Mouse (Mus musculus): Measurements from ENCODE around the gene Ier5.

DNA sequence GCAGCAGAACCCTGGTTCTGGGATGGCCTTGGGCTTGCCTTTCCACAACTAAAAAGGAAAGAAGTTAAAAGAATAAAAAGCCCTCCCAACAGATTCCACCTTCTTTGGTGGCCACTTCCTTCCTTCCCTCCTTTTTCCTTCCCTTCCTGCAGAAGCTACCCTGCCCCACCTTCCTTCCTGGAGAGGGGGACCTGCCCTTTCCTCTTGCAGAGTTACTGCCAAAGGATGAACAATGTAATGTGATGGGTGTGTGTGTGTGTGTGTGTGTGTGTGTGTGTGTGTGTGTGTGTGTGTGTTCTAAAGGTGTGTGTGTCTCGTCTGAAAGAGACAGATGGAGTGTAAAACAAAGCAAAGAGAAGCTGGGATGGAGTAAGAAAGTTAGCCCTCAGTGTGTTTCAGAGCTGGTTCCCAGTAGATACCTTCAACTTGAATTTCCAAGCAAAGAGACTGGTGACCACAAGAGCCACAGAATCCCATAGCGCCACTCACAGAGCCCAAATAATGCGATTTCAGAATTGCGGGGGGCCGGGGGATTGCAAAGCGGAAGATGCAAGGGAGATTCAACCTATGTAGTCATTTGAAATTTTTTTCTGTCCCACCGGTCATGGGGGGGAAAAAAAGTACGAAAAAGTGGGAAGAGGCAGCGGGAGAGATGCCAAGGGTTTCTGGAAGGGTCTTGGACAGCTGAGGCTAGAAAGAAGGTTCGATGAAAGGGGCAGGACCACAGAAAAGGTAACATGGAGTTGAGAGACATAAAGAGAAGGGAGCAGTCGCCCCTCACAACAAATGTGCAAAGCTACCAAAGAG is 17.1 kb downstream of the Ier5 start:
- TF ChIP-seq POLR2A (IDR thresholded peaks at IDR 0.05; ENCODE audit: borderline replicate concordance, control insufficient read depth, low read depth, low read length) (no peak), CTCF (IDR thresholded peaks at IDR 0.05; ENCODE audit: control insufficient read depth, insufficient read depth, low read length) (no peak)

All from bone marrow, adult 2 months (tissue).